Mouse (Mus musculus) hindbrain, embryonic 11.5 days (tissue): Measurements from ENCODE around the gene Rgr. TPM values are rescaled to one million over a fixed set of nuclear protein-coding genes. Genes with fewer than 3 reads are reported as not detected.
"Not testable (repeated sequence)": the region's sequence is repeated elsewhere in the genome, so short reads cannot be mapped to it uniquely, and the experiment has no call there.

Source experiments
- ATAC-seq: fragments of 200-750 bp; cut with Nextera tagmentation; 2 replicates; pipeline ENCODE4 v1.8.0; 2017; ENCODE audit warnings: mild to moderate bottlenecking, moderate TSS enrichment, moderate library complexity; ENCODE audit not compliant: low FRiP score
- DNase-seq: peaks from one replicate; pipeline ENCODE4 v3.0.0-alpha.2; 2015; ENCODE audit warnings: low spot score
- H3K27ac ChIP-seq: fragments of 300-500 bp; sonication (generic); 2 replicates; pipeline ENCODE4 v1.5.1; 2014; ENCODE audit warnings: mild to moderate bottlenecking, low read depth, low read length
- H3K27me3 ChIP-seq: fragments of 300-500 bp; sonication (generic); 2 replicates; pipeline ENCODE4 v1.6.1; 2014; ENCODE audit warnings: mild to moderate bottlenecking, low read length, moderate library complexity, mixed read lengths; ENCODE audit not compliant: control insufficient read depth, insufficient read depth
- H3K36me3 ChIP-seq: fragments of 300-500 bp; sonication (generic); 2 replicates; pipeline ENCODE4 v1.6.1; 2014; ENCODE audit warnings: mild to moderate bottlenecking, low read length, moderate library complexity, mixed read lengths; ENCODE audit not compliant: control insufficient read depth, insufficient read depth
- H3K4me1 ChIP-seq: fragments of 300-500 bp; sonication (generic); replicated peaks from 2 replicates; pipeline ENCODE4 v1.6.1; 2014; ENCODE audit warnings: low read length, mixed read lengths; ENCODE audit not compliant: control insufficient read depth, insufficient read depth
- H3K4me2 ChIP-seq: fragments of 300-500 bp; sonication (generic); replicated peaks from 2 replicates; pipeline ENCODE4 v1.6.1; 2014; ENCODE audit warnings: mild to moderate bottlenecking, low read depth, low read length
- H3K4me3 ChIP-seq: fragments of 300-500 bp; sonication (generic); 2 replicates; pipeline ENCODE4 v1.5.1; 2014; ENCODE audit warnings: low read depth, low read length
- H3K9ac ChIP-seq: fragments of 300-500 bp; sonication (generic); 2 replicates; pipeline ENCODE4 v1.6.1; 2014; ENCODE audit warnings: low read depth, low read length
- H3K9me3 ChIP-seq: fragments of 300-500 bp; sonication (generic); 2 replicates; pipeline ENCODE4 v1.6.1; 2016; ENCODE audit warnings: low read length; ENCODE audit not compliant: control insufficient read depth
- WGBS: fragments of 180-500 bp; shearing (Covaris S2); extraction: QIAGEN DNeasy Blood & Tissue Kit; methylation state at CpG from one replicate; pipeline ENCODE4 v1.1.7; 2014; 5-methylcytosine and 5-hydroxymethylcytosine counted together
- polyA plus RNA-seq: library from polyadenylated mRNA; unstranded; fragments of >200 nt; fragmentation: Nextera tagmentation; extraction: Ambion mirVana; gene quantifications from 2 replicates; pipeline ENCODE4 v1.2.1, GENCODE M21; 2014

Gene Rgr
- polyA plus RNA-seq, 1 experiment from 2014 or later: not detected

DNA sequence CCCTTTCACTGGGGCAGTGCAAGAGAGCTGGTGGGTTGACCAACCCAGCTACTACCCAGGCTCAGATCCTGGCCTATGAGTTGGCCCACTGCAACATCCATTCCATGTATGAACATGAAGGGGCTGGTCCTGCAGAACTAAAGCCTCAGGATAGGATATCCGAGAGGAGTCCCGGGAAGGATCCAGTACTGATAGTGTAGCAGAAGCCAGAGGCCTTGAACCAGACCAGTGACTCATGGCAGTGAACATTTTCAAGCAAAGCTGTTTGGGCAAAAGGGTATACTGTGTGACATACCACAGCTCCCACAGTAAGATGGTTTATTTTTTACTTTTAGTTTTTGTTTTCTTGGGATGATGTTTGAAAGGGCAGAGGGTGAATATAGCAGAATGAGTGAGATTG is 39.1 kb downstream of the Rgr start:
- Histone ChIP-seq H3K36me3 (no peaks in the 10 kb centered on the region), H3K27me3 (no peaks in the 10 kb centered on the region), H3K4me3 (no peak overlapping the region), H3K4me1 (no peaks in the 10 kb centered on the region), H3K9ac (no peak overlapping the region), H3K9me3 (no peaks in the 10 kb centered on the region), H3K27ac (no peak overlapping the region), H3K4me2 (no peak overlapping the region)
- DNase-seq (no peak), ATAC-seq (no peak)
- 69% methylated on average over 2 of the region's 2 CpGs for WGBS

DNA sequence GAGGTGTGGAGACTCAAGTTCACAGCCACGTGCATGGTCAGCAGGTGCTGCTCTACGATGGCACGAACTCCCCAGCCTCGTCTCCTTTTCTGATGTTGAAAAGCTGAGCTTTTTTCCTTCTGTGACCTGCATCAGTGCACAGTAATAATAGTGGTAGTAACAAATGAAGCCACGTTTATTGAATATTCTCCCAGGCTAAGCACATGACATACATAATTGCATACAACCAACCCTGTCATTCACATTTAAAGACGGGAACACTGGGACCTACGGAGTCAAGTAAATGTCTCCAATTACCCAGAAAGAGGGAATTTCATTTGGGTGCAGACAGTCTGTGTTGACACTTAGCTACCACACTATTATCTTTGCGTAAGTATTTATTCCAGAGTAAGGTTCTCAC is 42.3 kb downstream of the Rgr start:
- ATAC-seq (no peak), DNase-seq (no peak)
- Histone ChIP-seq H3K4me1 (no peaks in the 10 kb centered on the region), H3K36me3 (no peaks in the 10 kb centered on the region), H3K9me3 (no peaks in the 10 kb centered on the region), H3K4me3 (no peak overlapping the region), H3K4me2 (no peak overlapping the region), H3K9ac (no peak overlapping the region), H3K27me3 (no peaks in the 10 kb centered on the region), H3K27ac (no peak overlapping the region)
- 72% methylated on average over 8 of the region's 8 CpGs for WGBS

DNA sequence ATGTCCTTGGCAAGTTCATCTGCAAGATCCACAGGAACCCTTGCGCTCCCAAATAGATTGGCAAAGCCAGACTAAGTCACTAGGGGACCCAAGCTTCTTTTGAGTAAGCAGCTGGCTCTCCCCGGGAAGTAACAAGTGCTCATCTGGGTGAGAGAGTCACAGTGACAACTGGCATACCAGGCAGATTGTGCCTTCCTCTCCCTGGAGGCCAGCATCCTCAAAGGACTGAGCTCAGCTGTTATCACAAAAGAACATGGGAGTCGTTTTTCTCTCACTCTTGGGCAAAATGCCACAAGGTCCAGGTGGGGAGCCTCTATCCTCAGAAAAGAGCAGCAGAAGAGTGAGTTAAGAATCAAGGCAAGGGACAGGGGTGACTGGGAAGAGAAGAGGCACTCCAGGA is 42.9 kb downstream of the Rgr start:
- Histone ChIP-seq H3K9ac (no peak overlapping the region), H3K4me1 (no peaks in the 10 kb centered on the region), H3K27ac (no peak overlapping the region), H3K9me3 (no peaks in the 10 kb centered on the region), H3K36me3 (no peaks in the 10 kb centered on the region), H3K27me3 (no peaks in the 10 kb centered on the region), H3K4me3 (no peak overlapping the region), H3K4me2 (no peak overlapping the region)
- DNase-seq (no peak), ATAC-seq (no peak)
- WGBS: 34% methylated on average over 3 of the region's 3 CpGs

DNA sequence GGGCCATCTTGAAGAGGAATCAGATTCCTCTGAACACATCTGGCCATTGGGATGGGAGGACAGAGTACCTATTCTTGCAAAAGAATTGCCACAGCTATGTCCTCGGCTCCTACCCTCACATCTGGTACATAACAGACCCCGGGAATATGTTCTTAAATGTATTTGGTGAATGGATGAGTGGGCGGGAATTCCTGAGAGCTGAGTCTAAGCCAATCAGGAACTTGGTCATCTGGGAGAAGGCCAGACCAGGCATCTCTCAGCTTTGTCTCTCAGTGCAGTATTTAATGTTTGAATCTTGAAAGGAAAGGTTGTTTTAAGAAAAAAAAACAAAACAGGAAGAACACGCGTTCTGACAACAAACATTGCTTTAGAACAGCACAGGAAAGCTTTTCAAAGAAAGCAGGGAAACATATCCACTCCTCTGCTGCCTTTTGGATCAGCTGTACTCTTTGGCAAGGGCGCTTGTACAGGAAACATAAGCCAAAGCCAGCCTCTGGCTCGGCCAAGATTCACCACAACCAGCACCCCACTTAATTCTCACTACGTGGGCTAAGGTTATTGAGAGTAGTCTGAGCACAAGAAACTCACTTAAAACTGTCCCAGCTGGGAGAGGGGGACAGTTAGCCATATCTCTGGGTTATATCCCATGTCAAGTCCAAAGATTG is 45.2 kb downstream of the Rgr start:
- Histone ChIP-seq H3K4me1 (no peaks in the 10 kb centered on the region), H3K9me3 (no peaks in the 10 kb centered on the region), H3K27ac (no peak overlapping the region), H3K36me3 (no peaks in the 10 kb centered on the region), H3K4me3 (no peak overlapping the region), H3K9ac (no peak overlapping the region), H3K4me2 (no peak overlapping the region), H3K27me3 (no peaks in the 10 kb centered on the region)
- ATAC-seq: no peak
- 86% methylated on average over 8 of the region's 8 CpGs for WGBS
- DNase-seq: no peak

DNA sequence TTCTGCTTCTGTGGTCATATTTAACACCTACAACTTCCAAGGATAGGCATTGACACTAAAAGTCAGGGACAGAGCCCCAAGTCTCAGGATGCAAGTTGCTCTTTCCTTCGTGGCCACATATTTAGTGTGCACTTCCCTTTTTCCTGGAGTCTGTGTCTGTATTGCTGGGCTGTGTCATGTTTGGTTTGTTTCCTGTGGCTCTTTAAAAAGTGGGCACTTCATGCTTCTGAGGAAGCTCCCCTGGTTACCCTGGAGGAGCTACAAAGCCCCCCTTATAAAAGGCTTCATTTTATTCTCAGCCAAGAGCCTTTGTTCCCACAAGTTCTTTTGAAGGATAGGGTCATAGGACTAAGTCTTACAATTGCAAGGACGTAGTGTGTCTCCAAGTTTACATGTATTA is 45.9 kb downstream of the Rgr start:
- no peak overlapping the region for H3K9ac ChIP-seq
- no peaks in the 10 kb centered on the region for H3K27me3 ChIP-seq
- DNase-seq (no peak), ATAC-seq (no peak)
- H3K4me1 ChIP-seq: no peaks in the 10 kb centered on the region
- H3K9me3 ChIP-seq: no peaks in the 10 kb centered on the region
- no peak overlapping the region for H3K4me2 ChIP-seq
- no peak overlapping the region for H3K4me3 ChIP-seq
- WGBS: 60% methylated on average over 2 of the region's 2 CpGs
- H3K27ac ChIP-seq: no peak overlapping the region
- no peaks in the 10 kb centered on the region for H3K36me3 ChIP-seq

DNA sequence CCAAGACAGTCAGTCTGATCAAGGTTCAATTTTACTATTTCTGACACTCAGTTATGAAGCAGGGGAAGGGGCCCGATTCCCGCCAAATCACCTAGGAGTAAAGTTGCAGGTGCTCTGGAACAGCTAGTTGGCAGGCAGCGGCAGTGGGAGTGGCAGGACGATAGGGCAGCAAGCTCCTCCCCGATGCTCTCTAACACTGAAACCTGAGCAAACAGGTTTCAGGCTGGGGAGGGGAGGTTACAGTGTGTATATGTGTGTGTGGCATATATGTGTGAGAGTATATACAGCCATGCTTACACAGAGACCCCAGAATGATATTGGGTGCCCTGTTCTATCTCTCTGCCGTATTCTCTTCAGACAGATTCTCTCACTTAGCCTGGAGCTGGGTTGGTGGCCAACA is 48.0 kb downstream of the Rgr start:
- not testable (repeated sequence) for ATAC-seq, H3K4me1 ChIP-seq, H3K4me2 ChIP-seq, H3K27ac ChIP-seq, H3K36me3 ChIP-seq, H3K4me3 ChIP-seq, DNase-seq, H3K27me3 ChIP-seq, H3K9me3 ChIP-seq, H3K9ac ChIP-seq
- 79% methylated on average over 6 of the region's 6 CpGs for WGBS

DNA sequence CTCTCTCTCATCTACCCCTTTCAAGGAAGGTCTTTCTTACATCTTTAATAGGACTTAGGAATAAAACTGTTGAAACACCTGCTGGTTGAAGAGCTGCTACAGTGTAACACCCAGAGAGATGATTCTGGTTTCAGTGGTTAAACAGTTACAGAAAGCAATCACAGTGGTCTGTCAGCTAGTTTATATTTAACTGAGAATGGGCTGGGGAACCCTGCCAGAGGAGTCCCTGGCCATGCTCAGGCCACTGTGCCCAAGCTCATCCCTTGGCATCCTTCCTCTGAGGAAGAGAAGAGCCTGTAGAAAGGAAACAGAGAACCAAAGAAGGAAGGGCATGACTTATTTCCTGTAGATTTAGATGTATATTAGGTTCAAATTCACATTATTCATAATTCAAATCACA is 59.0 kb downstream of the Rgr start:
- H3K9me3 ChIP-seq: no peaks in the 10 kb centered on the region

DNA sequence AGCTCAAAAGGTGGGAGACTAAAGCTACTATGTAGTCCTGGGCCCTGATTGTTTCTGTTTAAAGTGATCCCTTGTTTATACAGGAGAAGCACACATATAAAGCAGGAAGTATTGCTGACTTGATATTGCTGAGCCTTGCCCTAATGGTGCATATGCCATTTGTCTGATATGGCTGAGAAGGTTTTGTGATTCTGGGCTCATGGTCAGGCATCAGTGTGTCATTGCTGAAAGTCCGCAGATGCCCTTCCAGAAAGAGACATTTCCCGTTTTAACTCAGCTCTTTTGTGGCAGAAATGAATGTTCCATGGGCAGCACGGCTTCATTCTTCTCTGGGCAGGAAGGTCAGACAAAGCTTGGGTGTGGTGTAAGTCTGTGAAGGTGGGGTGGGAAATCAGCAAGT is 63.1 kb downstream of the Rgr start:
- Histone ChIP-seq H3K4me2 (no peak overlapping the region), H3K9ac (no peak overlapping the region), H3K4me3 (no peak overlapping the region), H3K36me3 (no peaks in the 10 kb centered on the region), H3K4me1 (no peaks in the 10 kb centered on the region), H3K27me3 (no peaks in the 10 kb centered on the region), H3K9me3 (no peaks in the 10 kb centered on the region), H3K27ac (no peak overlapping the region)
- ATAC-seq (no peak), DNase-seq (no peak)
- WGBS: 91% methylated on average over 3 of the region's 3 CpGs

More for the DNA sequence above, 59.0 kb downstream of the Rgr start:
- no peak for DNase-seq
- Histone ChIP-seq H3K36me3 (no peaks in the 10 kb centered on the region), H3K4me2 (no peak overlapping the region), H3K9ac (no peak overlapping the region), H3K4me1 (no peaks in the 10 kb centered on the region), H3K27me3 (no peaks in the 10 kb centered on the region), H3K4me3 (no peak overlapping the region), H3K27ac (no peak overlapping the region)
- ATAC-seq: no peak
